Mouse (Mus musculus) right cerebral cortex, adult 18-20 months (tissue): Measurements from ENCODE around the gene Shc3.

ENCODE experiments used
- DNase-seq: peaks from one replicate; pipeline ENCODE4 v3.0.0; 2022; ENCODE audit warnings: mixed read lengths

The Shc3 gene

GRCm38 (mm10) chr13:51479826-51480225 lies 89.4 kb downstream of the Shc3 start:
- no peak for DNase-seq

- no peak for DNase-seq
Observed at GRCm38 (mm10) chr13:51476991-51477390, 92.2 kb downstream of the Shc3 start.

GRCm38 (mm10) chr13:51468697-51469250 lies 100.4 kb downstream of the Shc3 start:
- DNase-seq = no peak

GRCm38 (mm10) chr13:51466117-51466841 lies 102.9 kb downstream of the Shc3 start:
- no peak for DNase-seq

- DNase-seq = no peak
Observed at GRCm38 (mm10) chr13:51464294-51464693, 104.9 kb downstream of the Shc3 start.

- DNase-seq = no peak
Observed at GRCm38 (mm10) chr13:51456190-51456878, 112.9 kb downstream of the Shc3 start.

- no peak for DNase-seq
Observed at GRCm38 (mm10) chr13:51446550-51446949, 122.7 kb downstream of the Shc3 start.

- peak; percentile 22 for DNase-seq
Observed at GRCm38 (mm10) chr13:51442922-51443321, 126.3 kb downstream of the Shc3 start.

- no peak for DNase-seq
Observed at GRCm38 (mm10) chr13:51437105-51438085, 131.8 kb downstream of the Shc3 start.

GRCm38 (mm10) chr13:51435146-51435545 lies 134.1 kb downstream of the Shc3 start:
- DNase-seq = no peak

- no peak for DNase-seq
Observed at GRCm38 (mm10) chr13:51434460-51434859, 134.8 kb downstream of the Shc3 start.

- no peak for DNase-seq
Observed at GRCm38 (mm10) chr13:51433371-51433770, 135.8 kb downstream of the Shc3 start.

GRCm38 (mm10) chr13:51425662-51426443 lies 143.4 kb downstream of the Shc3 start:
- no peak for DNase-seq

- DNase-seq = peak; percentile 41
Observed at GRCm38 (mm10) chr13:51424647-51425046, 144.6 kb downstream of the Shc3 start.

- DNase-seq = no peak
Observed at GRCm38 (mm10) chr13:51423647-51424046, 145.6 kb downstream of the Shc3 start.

- DNase-seq = peak; percentile 57
Observed at GRCm38 (mm10) chr13:51420861-51421260, 148.4 kb downstream of the Shc3 start.

GRCm38 (mm10) chr13:51419501-51419900 lies 149.7 kb downstream of the Shc3 start:
- DNase-seq = no peak

- DNase-seq = no peak
Observed at GRCm38 (mm10) chr13:51418942-51419451, 150.2 kb downstream of the Shc3 start.

GRCm38 (mm10) chr13:51418268-51418941 lies 150.8 kb downstream of the Shc3 start:
- peak; percentile 94 for DNase-seq

- no peak for DNase-seq
Observed at GRCm38 (mm10) chr13:51417796-51418195, 151.4 kb downstream of the Shc3 start.

- no peak for DNase-seq
Observed at GRCm38 (mm10) chr13:51416727-51417126, 152.5 kb downstream of the Shc3 start.
